Mouse (Mus musculus) sigmoid colon, adult 10 weeks (tissue): ENCODE results near the gene Serpinb11. TPM values are rescaled to one million over a fixed set of nuclear protein-coding genes. Genes with fewer than 3 reads are reported as not detected.

ENCODE experiments used
- polyA plus RNA-seq: library from polyadenylated mRNA; stranded (reverse); fragments of 350-450 nt; fragmentation: Illumina TruSeq; extraction: RNeasy Lipid Tissue Mini Kit (QIAGEN cat#74804); gene quantifications from one replicate; pipeline ENCODE4 v1.2.3, GENCODE M21; 2014; ENCODE audit warnings: low read depth, low replicate concordance

Gene Serpinb11
- not detected for polyA plus RNA-seq

DNA sequence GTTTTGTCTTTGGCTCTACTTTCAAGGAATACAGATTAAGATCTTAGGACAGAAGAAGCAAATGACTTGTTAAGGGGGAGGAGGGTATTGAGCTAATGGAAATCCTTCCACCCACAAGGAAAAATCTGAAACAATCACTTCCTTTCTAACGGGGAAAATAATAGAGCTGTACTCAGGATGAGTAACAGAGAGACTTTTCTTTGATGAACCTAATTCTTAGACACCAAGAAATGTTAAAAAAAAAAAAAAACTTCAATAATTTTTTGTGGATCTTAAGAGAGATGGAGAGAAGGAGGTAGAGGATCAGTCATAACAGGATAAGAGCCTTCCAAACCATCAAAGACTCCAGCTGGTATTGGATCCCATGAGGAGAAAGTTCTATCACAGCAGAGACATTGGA, at the start of gene Serpinb11:
TSS of gene Serpinb11 (plus strand) at position 301 of the 400 bp plus-strand sequence.

DNA sequence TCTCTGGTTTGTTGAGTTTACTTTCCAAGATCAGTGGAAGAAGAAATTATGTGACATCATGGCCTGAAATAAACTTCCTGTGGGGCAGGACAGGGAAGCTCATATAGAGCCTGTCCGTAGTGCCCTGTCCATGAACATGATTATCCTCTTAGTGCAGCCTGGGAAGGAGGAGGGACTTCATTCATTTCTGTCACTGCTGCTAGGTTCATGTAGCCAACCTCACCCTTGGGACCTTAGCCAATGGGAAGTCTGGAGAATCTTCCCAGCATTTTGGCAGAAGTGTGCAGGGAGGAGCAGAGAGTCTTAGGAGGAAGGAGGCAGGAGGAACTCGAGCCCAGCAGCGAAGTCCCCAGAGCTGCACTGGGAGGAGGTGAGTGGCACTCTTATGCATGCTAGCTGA, 38.4 kb downstream of the Serpinb11 start, which contains the start of gene Serpinb7:
TSS of gene Serpinb7 (plus strand) at position 301 of the 400 bp plus-strand sequence.

Other genes with a start within 250 kb of the Serpinb11 start
- not detected for gene Serpinb3b, start 82.8 kb upstream of the Serpinb11 start, polyA plus RNA-seq
- gene Serpinb3c, start 82.8 kb upstream of the Serpinb11 start, polyA plus RNA-seq: not detected
- not detected for gene Serpinb7, start 38.5 kb downstream of the Serpinb11 start, polyA plus RNA-seq
- gene Serpinb2, start 150.2 kb downstream of the Serpinb11 start, polyA plus RNA-seq: 9.0 TPM
- gene Serpinb8, start 228.8 kb downstream of the Serpinb11 start, polyA plus RNA-seq: 3.1 TPM